Mouse (Mus musculus) c-Kit-positive CD71-positive TER-119-negative erythroid progenitor cells, embryonic 14.5 days (primary cell): ENCODE data around the gene Eif4b.

ENCODE experiments used
- DNase-seq: peaks from one replicate; pipeline ENCODE4 v3.0.0-alpha.2; 2013; ENCODE audit warnings: low read depth

Gene Eif4b

DNA sequence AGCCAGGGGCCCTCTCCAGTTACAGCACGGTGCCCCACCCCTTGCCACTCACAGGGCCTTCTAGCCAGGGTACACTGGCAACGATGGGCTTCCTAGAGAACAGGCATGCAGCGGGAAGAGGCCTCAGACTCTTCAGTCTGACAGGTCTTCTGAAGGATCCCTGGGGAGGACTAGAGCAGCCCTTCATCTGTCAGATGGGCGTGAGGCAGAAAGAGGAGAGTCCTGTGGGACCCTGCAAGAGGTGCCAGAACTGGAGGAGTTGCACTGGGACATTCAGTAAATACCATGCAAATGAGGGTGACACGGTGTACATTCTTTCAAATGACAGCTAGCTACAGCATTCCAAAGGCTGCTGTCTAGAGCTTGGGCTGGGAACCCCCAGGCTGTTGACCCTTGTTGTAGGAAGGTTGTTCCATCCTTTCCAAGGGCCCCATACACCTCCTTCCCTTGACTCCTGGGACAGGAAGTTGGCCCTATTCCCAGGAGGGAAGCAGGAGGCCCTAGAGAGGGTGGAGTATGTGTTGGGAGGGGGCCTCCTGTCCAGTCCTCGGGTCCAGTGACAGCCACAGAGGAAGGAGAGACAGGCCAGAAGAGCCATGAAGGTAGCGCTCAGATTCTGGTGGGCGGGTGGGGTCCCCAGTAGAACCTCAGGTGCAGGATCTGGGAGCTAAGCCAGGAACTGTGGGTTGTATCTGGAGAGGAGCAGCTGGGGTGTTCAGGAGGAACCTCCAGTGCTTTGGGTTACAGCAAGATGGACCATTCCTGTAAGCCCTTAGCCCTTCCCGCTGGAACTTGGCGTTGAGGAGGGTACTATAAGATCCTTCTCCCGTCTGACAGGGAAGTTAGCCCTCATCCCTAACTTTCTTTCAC lies 28.3 kb downstream of the Eif4b start:
- DNase-seq = no peak

DNA sequence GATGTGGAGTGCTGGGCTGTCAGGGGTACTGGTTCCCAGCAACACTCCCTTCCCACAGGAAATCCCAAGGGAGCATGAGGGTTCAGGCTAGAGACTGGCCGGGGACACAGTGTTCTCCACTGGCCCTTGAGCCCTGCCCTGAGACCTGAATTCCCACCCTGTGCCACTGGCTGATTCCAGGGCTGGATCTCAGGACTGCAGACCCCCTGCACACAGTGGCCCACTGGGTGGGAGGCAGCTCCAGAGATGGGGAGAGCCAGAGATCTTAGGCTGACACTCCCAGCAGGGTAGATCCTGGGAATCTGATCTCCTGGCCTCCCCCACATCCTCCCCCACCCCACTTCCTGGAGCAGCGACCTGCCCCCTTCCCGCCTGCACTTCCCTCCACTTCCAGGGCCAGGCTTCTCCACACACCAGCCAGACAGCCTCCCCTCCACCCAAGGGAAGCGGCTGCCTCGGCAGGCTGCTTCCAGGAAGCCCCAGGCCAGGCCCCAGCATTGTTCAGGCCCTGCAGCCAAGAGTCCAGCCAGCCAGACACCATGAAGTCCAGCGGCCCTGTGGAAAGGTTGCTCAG lies 29.1 kb downstream of the Eif4b start:
- no peak for DNase-seq

DNA sequence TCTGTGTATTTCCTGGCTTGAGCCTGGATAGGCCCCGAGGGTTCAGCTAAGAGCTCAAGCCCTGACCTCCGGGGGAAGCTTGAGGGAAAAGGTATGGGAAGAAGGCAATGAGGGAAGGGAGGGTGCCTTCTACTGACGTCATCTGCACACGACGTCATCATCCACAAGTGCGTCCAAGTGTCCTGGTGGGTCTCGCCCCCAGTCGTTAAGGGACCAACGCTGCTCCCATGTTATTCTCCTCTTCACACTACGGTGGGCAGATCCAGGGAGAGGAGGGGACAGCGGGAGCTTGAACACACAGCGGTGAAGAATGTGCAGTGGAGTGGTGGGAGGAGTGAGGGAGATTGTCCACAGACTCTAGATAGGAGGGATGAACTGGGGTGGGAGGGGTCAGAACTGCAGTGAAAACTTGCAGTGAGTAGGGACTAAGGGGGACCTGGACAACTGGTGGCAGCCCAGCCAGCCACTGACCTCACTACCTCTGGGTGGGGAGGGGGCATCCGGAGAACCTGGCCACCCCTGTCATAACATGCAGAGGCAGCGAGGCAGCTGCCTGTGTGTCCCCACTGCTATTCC lies 29.9 kb downstream of the Eif4b start:
- no peak for DNase-seq

DNA sequence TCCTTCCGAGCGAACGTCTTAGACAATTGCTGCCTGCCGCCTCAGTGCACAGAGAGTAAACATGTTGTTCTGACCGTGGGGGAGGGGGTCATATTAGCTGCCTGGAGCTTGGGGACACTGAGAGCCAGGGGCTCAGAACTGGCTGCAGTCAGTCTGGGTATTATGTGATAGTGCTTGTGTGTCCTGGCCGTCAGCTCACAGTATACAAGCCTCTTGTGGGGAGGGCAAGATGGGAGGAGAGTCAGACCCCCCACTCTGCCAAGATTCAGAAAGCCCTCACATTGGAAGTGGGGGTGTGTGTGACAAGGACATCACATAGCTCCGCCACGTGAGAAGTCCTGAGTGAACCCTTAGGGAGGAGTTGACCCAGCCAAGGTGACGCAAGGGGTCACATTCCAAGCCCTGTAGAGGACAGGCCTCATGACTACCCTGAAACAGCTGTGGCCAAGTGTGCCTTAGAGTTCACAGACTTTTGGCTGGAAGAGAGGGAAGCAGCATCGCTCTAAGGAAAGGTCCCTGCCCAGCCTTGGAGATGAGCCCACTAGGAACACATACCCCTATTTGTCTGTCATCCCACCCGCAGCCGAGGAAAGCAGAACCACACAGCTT lies 30.5 kb downstream of the Eif4b start:
- DNase-seq = no peak

DNA sequence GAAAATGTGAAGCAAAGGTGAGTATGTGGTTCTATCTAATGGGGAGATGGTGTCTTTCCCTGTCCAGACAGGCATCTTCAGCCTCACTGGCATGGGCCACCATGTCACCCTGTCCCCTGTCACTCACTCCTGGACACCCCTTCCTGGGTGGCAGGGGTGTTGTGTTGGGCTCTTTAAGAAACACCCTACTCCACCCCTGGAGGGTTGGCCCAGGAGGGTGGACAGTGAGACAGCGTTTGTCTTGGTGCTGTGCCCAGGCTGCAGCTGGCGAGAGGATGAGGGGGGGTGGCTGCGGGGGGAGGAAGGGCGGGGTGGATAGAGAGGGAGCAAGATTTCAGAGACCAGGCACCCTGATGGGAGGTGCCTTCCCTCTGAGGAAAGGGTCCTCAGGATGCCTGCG lies 31.8 kb downstream of the Eif4b start:
- no peak for DNase-seq

DNA sequence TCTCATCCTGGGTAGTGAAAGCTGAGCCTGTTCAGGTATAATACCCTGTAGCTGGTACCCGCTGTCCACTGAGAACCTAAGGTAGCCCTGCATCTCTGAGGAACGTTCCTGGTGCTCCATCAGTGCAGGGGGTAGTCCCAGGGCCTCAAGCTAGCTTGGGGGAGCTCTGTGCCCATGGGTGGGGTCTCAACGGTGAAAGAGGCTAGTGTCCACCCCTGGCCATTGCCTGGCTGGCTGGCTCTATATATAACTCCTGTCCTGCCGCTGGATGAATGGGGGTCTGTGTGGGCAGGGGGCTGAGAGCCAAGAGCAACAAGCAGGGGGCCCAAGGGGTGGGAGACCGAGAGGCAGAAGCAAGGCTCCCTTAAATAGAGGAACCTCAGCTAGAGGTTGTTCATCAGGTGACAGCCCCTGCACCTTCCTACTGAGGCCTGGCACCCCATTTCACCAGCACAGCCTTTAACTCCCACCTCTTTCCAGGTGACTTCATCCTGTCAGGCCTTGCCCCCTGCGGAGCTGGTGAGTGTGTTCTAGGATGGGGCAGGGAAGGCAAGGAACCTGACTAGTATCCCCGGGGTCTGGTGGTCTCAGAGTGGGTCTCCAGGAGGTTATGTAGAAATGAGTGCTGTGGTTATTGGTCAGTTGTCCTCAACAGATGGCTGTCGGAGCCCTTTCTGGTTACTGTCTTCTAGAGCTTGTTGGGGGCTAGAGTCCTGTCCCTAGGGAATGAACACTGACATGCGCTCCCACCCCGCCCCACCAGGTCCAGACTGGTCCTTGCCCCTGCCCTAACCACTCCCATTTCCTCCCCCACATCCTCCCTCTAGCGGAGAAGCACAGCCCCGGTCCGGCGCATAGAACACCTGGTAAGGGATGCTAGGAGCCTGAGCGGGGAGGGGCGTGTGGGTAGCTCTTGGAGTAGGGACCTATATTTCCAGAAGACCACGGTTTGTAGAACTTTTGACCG lies 32.5 kb downstream of the Eif4b start:
- no peak for DNase-seq

DNA sequence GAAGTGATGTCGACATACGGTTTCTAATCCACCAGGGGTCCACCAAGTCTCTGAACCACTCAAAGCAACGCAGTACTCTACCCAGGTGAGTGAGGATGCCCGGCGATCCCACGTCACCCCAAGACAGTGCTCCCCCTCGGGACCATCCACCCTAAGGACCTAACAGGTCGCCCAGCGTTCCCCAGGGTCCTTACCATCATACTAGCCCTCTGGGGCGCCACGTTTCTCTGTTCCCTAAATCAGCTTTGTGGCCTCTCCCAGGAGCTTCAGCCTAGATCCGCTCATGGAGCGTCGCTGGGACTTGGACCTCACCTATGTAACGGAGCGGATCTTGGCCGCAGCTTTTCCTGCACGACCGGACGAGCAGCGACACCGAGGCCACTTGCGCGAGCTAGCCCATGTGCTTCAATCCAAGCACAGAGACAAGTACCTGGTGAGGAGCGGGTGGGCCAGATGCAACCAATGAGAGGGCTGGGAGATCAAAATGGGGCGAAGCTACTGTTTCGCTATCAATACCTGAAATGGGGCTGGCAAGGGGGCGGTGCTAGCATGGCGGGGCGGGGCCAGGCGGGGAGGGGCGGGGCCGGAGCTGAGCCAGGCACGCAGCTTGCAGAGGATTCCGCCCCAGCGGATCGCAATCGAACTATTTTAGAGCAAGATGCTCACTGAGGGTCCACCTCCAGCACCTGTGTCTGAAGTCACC lies 33.3 kb downstream of the Eif4b start:
- DNase-seq = peak; percentile 24

DNA sequence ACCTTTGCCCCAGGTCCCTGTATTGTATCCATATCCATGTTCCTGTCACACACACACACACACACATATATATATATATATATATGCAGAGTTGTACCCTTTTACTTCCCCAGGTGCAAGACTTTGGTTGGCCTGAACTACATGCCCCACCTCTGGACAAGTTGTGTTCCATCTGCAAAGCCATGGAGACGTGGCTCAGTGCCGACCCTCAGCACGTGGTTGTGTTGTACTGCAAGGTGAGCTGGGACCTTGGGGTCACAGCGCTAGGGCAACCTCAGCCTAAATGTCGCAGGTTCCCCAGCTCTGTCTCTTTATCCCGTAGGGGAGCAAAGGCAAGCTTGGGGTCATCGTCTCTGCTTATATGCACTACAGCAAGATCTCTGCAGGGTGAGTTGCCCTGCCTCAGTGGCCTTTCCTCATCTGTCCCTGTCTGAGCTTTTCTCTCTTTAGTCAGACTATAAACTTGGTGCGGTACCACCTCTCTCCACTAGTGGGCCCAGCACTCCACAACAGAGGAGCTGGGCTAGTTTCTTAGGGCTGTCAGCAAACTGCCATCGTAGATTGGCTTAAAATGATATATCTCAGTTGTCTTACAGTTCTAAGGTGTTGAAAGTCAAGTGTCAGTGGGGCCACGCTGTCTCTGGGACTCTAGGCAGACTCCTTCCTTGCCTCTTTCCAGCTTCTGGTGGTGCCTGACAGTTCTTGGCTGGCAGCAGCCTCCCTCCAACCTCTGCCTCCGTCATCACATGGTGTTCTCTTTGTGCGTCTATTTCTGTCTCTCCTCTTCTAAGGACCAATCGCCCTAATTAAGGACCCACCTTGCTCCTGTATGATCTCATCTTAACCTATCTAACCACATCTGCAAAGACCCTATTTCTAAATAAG lies 34.4 kb downstream of the Eif4b start:
- peak; percentile 79 for DNase-seq

DNA sequence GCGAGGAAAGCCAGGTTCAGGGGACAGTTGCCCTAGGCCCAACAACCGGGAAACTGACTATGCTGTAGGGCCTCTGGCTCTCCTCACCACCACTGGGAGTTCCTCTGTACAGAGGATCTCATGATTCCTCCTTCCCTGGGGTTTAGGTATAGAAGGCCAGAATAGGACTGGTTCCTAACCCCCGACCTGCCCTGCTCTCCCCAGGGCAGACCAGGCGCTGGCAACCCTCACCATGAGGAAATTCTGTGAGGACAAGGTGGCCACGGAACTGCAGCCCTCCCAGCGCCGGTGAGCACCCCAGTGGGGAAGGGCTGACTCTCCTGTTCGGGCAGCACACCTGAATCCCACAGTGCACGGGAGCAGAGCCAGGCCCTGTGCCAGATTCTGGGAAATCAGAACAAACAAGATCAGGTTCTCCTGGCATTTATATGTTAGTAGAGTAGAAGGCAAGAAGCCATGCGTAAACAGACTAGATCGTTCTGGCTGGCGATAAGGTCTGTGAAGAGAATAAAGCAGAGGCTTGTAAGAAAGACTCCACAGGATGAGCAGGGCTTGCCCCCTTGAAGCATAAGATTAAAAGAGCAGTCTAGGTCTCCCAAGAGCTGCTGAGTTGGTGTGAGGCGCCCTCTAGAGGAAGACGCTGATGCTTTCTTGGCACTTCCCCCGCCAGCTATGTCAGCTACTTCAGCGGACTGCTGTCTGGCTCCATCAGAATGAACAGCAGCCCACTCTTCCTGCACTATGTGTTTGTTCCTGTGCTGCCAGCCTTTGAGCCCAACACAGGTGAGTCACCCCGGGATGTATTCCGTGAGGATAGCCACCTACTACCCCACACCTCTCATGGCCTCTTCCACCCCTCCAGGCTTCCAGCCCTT lies 35.3 kb downstream of the Eif4b start:
- DNase-seq = peak; percentile 71

DNA sequence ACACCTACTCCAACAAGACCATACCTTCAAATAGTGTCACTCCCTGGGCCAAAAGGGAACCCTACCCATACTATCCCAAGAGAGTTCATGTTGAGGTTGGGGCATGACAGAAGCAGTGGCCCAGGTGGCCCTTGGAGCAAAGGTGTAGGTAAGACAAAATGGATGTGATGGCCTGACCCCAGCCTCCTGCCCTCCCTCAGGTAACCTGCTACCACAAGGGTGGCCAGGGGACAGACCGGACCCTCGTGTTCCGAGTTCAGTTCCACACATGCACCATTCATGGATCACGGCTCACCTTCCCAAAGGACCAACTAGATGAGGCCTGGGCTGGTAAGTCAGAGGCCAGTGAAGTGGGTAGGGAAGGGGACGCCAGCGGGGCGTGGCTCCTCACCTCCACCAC lies 36.7 kb downstream of the Eif4b start:
- no peak for DNase-seq

DNA sequence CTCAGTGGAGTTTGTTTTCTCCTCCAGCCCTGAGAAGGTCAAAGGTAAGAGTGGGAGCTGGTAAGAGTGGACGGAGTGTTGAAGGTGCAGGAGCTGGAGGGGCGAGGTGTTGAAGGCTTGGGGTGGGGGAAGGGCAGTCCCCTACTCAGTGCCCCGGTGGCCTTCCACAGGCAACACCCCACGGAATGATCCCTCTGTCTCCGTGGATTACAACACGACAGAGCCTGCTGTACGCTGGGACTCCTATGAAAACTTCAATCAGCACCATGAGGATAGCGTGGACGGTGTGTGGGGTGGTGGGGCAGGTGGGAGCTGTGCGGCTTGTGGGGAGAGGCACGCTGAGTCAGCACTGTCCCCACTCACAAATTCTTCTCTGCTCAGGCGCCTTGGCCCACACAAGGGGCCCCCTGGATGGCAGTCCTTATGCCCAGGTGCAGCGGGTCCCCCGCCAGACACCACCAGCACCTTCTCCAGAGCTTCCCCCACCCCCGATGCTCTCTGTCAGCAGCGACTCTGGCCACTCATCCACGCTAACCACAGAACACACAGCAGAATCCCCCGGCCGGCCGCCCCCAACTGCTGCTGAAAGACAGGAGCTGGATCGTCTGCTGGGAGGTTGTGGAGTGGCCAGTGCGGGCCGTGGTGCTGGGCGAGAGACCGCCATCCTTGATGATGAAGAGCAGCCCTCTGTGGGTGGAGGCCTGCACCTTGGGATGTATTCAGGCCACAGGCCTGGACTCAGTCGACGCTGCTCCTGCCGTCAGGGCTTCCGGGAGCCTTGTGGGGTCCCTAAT lies 37.3 kb downstream of the Eif4b start:
- no peak for DNase-seq

DNA sequence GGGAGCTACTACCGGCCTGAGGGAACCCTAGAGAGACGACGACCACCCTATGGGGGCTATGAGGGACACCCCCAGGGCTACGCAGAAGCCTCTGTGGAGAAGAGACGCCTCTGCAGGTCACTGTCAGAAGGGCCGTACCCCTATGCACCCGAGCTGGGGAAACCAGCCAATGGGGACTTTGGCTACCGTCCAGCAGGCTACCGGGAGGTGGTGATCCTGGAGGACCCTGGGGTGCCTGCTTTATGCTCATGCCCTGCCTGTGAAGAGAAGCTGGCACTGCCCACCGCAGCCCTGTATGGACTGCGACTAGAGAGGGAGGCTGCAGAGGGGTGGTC lies 37.9 kb downstream of the Eif4b start:
- DNase-seq = no peak

DNA sequence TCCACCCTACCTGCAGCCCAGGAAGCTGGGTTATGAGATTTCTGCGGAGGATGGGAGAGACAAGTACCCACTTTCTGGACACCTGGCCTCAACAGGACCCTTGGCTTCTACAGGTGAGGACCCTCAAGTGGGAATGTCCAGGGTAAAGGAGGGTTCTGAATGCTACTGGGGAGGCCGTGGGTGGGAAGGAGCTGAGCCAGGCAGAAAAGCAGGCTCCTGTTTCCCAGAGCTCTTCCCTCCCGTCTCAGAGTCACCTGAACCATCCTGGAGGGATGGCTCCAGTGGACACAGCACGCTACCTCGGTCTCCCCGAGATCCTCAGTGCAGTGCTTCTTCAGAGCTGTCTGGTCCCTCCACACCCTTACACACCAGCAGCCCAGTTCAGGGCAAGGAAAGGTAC lies 38.6 kb downstream of the Eif4b start:
- no peak for DNase-seq

DNA sequence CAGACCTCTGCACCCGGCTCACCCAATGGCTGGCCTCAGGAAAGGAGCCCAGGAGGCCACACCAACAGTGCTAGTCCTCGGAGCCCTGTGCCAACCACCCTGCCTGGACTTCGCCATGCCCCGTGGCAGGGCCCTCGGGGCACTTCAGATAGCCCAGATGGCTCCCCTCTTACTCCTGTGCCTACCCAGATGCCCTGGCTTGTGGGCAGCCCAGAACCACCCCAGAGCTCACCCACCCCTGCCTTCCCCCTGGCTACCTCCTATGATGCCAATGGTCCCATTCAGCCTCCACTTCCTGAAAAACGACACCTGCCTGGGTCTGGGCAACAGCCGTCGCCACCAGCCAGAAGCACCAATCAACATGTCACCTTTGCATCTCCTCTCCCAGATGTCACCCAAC lies 39.3 kb downstream of the Eif4b start:
- no peak for DNase-seq

DNA sequence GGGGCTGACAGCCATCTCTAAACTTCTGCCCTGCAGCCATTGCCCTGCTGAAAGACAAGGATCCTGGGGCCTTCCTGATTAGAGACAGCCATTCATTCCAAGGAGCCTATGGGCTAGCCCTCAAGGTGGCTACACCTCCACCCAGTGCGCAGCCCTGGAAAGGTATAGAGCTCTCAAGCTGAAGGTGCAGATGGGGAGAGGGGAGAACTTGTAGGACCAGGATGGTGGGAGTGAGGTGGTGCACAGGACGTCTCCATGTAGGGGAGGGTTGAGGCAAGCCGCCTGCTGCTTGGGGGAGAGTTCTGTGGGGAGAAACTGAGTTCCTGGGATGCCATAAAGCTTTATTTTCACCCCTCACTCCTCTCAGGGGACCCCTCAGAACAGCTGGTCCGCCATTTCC lies 40.1 kb downstream of the Eif4b start:
- no peak for DNase-seq

DNA sequence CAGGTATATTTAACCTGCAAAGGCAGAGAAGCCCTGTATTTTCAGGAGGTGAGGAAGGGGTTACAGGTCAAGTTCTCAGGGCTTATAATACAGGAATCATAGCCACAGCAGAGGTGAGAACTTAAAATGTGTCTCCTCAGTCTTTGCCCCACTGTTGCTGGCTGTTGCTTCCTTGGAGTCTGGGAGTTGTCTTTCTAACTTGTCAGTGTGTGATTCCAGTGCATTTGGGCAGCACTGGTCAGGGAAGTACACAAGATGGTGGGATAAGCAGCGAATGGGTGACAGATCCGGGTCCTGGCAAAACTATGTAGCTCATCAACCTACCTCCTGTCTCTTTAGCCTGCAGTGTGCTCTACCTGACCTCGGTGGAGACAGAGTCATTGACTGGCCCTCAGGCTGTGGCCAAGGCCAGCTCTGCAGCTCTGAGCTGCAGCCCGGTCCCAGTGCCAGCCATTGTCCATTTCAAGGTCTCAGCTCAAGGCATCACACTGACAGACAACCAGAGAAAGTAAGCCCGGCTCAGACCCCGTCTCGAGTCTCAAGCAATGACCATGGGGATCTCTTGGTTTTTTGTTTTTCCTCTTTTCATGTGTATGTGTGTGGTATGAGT lies 41.2 kb downstream of the Eif4b start:
- no peak for DNase-seq

DNA sequence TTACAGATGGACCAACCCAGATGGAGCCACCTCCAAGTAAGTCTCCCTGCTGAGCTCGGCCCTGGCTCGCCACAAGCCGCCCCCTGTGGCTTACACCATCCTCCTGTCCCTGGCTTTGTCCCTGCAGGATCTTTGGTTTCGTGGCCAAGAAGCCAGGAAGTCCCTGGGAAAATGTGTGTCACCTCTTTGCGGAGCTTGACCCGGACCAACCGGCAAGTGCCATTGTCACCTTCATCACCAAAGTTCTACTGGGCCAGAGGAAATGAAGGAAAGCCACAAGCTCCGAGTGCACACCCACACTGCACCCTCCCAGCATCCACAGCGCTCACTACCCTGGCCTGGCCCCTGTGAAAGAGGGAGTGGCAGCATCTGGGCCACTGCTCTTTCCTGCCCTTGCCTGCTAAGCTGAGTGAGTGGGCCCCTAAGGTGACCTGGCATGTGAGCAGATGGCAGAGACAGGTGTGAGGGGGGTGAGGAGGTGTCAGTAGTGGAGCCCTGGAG lies 42.2 kb downstream of the Eif4b start:
- no peak for DNase-seq
